Mouse (Mus musculus) adrenal gland, postnatal 25 days (tissue): ENCODE results near the gene Mcpt8. TPM values are rescaled to one million over a fixed set of nuclear protein-coding genes. Genes with fewer than 3 reads are reported as not detected.
"Not testable (repeated sequence)": the region's sequence is repeated elsewhere in the genome, so short reads cannot be mapped to it uniquely, and the experiment has no call there.

Experiments used
- DNase-seq: peaks from one replicate; pipeline ENCODE4 v3.0.0; 2021; ENCODE audit warnings: mixed read lengths
- long read RNA-seq: library from polyadenylated mRNA; stranded (forward); transcript quantifications from one replicate; pipeline ENCODE4 v2.0.0, GENCODE M21; 2021
- total RNA-seq: library from RNA; stranded (reverse); gene quantifications from 2 replicates; pipeline ENCODE4 v1.2.3, GENCODE M21; 2021

The Mcpt8 gene
- total RNA-seq, result not detected in 2 replicates
- long read RNA-seq, result 0 reads

DNA sequence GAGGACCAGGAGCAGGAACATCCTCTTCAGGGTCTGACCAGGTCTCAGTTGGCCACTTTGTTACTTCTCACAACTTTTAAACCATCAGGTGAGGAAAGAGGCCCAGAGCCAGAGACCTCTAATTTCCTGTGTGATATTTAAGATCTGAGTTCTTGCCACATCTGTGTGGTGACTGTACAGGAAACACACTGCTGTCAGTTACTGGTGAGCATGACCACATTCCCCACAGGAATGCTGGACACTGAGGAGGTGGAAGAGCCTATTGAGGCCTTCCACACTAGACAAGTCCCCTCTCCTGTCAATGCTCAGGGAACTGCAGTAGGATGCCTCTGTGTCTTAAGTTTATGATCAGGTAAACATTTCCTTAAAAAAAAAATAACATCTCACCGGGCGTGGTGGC lies at the start of gene Mcpt8:
Gene Mcpt8, minus strand, starts transcription at position 107 of the 400 bp plus-strand sequence.
- no peak for DNase-seq

DNA sequence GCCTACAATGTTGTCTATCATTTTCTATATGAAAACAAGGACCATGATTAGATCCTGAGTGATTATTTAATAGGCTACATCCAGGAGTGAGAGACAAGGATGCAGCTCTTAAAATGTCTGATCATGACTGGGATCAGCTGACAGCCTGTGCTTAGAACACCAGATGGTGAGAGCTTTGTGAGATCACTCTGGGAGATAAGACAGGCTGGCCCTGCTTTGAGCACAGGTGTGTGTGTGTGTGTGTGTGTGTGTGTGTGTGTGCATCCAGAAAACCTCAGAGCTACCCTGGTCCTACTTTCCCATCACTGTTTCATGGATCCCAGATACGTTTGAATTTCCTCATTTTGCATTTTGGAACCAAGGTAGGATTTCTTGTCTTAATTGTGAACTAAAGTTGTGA lies 48.6 kb upstream of the Mcpt8 start:
- DNase-seq, result not testable (repeated sequence)

DNA sequence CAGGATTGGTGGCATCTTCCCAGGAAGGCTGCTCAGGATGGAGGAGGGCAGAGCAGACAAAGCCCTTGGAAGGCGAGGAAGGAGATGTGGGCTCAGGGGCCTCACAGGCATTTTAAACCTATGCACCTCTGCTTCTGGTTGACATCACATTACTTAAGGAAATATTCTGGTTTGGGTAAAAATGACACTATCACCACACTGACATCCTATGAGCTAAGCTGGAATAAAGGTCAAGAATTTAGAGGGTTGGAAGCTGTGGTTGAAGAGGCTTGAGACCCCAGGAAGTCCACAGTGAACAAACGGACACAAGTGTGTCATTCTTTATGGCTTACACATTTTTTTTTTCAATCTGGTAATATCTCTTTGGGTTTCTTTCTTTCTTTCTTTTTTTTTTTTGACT lies 47.4 kb upstream of the Mcpt8 start, which contains the start of gene Gzmd:
Gene Gzmd, minus strand, starts transcription at position 101 of the 400 bp plus-strand sequence.
- DNase-seq, result not testable (repeated sequence)

DNA sequence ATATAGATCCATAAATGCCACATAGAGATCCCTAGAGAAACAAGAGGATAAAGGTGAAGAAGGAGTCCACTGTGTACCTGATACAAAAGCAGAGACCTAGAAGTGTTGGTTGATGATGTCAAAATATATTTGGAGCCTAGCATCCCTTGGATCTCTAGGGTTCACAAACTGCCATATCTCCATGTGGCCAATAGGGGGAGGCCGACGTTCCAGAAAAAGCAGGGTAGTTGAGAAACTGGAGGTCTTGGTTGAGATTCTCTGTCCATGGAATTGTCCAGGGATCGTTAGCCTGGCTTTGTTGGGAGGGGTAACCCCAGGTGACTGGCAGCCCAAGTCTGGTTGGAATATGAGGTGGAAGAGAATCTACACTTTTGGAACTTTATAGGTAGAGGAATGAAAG lies 43.3 kb upstream of the Mcpt8 start:
- DNase-seq, result no peak

DNA sequence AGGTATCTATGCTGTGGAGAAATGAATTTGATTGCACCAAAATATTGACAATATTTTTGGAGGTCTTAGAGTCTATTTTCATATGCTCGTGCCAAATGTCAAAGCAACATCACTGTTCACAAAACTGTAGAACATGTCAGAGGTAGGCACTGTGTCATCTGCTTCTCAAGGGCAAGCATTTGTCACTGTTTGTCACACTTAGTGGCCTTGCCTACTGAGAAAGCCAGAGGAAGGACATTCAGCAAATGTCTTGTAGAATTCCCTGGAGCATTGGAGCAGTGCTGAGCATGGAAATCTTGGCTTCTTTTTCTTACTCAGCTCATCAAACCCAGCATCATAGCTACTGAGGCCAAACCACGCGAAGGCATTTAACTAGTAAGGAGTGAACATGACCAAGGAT lies 38.4 kb upstream of the Mcpt8 start:
- no peak for DNase-seq

DNA sequence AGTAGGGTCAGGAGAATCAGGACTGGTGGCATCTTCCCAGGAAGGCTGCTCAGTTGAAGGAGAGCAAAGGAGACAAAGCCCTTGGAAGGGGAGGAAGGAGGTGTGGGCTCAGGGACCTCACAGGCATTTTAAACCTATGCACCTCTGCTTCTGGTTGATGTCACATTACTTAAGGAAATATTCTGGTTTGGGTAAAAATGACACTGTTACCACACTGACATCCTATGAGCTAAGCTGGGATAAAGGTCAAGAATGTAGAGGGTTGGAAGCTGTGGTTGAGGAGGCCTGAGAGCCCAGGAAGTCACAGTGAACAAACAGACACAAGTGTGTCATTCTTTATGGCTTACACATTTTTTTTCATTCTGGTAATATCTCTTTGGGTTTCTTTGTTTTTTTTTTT lies 35.5 kb upstream of the Mcpt8 start, which contains the start of gene Gzme:
Gene Gzme, minus strand, starts transcription at position 101 of the 400 bp plus-strand sequence.
- no peak for DNase-seq

DNA sequence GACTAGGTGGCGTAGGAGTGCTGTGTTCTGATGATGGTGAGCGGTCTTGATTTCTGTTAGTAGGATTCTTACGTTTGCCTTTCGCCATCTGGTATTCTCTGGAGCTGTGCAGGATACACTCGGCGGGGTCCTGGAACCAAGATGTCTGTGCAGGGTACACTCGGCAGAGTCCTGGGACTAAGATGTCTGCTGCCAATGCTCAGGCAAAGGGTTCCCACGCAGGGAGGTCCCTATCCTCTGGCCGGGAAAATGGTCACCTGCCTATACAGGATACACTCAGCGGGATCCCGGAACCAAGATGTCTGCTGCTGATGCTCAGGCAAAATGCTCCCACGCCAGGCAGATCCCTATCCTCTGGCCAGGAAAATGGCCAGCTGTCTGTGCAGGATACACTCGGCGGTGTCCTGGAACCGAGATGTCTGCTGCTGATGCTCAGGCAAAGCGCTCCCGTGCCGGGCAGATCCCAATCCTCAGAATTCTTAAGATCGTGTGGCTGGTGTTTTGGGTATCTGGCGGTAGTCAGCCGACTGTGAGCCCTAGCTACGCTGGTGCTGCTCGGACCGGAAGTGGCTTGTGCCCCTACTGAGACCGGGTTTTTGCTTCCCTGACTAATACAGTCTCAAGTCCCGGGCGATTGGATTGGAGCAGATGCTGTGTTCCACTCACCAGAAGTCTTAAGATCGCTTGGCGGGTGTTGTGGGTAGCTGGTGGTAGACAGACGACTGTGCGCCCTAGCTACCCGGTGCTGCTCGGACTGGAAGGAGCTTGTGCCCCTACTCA lies 30.6 kb upstream of the Mcpt8 start:
- not testable (repeated sequence) for DNase-seq

DNA sequence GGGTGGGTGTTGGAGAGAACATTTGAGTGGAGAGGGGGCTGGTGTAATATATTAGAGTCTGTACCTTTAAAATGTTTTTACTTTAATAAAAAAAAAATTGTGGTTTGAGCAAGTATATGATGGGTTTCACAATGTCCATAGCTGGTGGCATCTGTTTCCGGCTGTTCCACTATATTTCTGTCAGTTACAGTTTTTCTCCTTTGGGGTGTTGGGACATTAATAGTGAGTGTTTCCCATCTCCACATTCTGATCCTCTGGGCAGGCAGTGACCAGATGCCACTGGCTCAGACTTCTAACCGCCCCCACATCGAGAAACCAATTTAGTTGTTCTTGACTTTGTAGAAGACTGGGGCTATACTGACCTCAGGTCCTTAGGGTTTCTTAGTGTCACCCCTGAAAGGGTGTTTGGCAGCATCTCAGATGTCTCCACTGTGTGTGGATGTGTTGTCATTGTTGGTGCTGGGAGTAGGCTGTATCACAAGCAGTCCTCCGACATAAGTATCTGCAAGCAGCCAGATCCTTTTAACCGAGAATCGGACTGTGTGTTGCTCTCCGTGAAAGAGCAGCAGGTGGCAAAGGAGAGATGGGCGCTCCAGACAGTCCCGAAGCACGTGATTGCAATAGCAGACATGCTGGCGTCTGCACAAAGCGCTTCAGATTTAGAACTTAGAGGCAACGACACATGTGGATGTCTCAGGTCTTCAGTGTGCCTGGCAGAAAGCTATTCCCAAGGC lies 20.5 kb upstream of the Mcpt8 start:
- DNase-seq, result no peak

DNA sequence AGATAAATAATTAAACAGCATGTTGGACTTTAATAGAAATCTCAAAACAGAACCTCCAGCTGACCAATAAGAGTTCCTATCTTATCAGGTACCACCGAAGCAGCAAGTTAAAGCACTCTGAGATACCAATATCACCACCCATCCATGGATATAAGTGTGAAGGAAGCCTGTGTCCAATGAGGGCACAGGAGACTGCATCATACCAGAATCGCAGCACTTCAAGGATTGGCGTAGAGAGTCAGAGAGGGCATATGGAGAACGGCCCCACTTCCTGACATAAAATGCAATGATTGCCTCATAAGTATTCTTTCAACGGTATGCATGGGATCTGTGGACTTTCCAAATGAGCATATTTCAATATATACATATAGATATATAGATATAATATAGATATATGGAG lies 19.9 kb upstream of the Mcpt8 start:
- DNase-seq, result no peak

DNA sequence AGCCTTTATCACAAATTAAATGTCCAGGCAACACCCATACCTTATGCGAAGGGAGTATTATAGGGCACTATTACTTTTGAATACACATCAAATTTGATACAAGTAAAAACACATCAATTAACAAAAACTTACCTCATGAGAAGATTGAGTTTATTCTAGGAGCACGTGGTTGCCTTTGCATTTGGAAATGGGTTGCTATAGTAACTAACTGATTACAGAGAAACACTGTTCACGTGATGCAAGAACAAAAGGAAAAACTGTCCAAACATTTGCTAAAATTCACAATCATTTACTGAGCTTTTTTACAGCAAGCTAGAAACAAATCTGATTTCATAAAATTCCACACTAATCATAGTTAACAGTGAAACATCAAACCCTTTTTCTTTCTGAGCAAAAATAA lies 18.4 kb upstream of the Mcpt8 start:
- no peak for DNase-seq

DNA sequence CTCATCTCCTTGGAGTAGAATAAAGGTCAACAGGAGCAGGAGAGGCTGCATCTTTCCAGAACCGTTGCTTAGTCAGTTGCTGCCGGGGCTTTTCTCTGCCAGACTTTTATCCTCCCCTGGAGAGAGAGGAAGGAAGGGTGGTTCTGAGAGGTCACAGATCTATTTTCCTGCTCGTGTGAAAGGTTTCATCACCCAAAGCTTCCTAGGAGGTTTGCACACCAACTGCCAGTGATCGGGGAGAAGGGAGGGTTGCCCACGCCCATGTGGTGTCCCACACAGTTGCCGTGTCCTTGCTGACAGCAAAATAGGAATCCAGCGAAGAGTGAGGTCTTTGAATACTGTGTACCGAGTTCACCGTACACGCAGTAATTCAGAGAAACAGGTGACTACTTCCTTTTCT lies 17.3 kb upstream of the Mcpt8 start, which contains the start of gene Ctsg:
Gene Ctsg, minus strand, starts transcription at position 189 of the 400 bp plus-strand sequence.
- no peak for DNase-seq

DNA sequence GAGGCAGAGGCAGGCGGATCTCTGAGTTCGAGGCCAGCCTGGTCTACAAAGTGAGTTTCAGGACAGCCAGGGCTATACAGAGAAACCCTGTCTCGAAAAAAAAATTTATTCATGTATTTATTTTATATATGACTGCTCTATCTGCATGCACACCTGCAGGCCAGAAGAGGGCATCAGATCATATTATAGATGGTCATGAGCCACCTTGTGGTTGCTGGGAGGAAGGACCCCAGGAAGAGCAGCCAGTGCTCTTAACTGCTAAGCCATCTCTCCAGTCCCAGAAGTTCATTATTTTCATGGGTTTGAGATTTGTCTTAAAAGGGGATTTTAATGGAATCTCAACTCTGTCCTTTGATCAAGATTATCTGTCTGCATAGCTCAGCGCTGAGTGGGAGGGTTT lies 13.9 kb upstream of the Mcpt8 start:
- no peak for DNase-seq

DNA sequence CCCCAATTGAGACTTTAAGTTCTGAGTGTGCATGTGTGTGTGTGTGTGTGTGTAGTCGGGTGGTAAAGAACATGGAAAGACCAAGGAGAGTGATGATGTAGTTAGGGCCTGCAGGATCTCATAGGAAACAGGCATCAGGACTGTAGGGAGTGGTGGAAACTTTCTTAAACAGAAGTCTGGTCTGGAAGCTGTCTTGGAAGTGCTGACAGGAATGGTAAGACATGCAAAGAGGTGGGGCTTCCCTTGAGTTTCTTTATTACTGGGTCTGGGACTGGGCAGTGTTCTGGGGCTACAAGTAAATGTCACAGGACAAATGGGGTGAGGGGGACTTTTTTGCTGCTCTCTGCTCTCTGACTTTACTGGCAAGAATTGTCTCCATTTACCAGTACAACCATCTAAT lies 12.5 kb upstream of the Mcpt8 start:
- no peak for DNase-seq

DNA sequence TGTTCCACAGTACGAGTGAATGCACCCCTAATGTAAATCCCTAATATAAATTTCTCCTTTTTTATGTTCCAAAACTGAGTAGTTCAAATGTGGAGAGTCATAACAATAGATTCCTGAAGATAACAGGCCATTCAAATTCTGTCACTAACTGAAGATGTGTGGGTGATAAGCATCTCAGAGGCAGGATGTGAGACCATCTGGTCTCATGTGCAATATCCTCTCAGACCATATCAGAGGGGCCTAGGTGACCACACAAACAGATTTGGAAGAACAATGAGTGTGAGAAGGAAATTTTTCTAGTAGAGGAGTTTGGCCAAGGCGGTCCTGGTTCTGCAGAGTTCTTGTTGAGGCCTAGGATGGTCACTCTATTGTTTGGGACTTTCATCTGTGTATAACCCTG lies 8.3 kb upstream of the Mcpt8 start:
- no peak for DNase-seq

DNA sequence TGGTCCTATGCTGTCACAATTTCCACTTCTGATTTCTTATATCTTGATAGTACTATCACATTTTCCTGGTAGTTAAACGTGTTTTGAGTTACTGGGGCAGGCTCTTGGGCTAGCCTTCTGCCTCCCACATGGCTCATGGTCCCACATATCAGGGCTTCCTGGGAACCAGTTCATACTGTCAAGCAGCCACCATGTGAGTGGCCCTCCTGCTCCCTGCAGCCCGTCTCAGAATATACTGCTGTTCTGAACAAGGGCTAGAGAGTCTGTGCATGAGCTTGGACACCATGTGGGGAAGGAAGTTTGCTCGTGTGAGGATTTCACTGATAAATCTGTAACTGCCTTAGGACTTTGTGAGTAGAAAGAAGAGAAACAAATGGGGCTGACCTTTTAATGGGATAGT lies 1.6 kb upstream of the Mcpt8 start:
- no peak for DNase-seq

DNA sequence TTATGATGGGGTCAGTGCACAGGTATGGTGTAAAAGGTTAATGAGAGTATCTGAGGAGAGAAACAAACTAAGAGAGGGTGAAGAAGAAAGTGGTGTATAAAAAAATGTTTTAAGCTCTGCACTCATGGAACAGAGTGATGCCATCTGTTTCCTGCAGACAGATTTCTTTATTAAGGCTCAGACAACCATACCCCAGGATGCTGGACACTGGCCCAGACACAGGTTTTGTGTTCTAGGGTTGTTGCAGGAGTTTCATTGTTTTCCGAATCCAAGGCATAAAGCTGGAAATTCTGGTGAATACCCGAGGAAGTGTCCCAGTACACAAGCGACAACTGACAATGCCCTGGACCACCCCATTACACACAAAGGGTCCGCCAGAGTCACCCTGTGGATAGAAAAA lies 3.1 kb downstream of the Mcpt8 start:
- DNase-seq, result no peak

DNA sequence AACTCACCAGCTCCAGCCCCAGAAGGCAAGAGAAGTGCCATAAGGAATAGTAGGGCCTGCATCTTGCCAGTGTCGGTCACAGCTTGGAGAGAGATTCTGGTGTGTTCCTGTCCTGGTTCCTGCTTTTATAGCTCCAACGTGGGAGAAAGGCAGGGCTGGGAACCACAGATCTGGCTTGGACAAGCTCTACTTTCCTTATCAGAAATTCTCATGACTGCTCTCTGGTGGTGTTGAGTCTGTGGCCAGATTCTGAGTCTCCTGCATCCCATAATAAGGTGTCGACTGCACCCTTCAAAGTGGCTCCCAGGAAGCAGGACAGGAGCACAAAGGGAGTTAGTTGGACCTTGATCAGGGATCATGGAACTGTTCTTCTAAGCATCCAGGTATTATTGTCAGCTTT lies 22.9 kb downstream of the Mcpt8 start, which contains the start of gene Mcpt4:
Gene Mcpt4, minus strand, starts transcription at position 101 of the 400 bp plus-strand sequence.
- not testable (repeated sequence) for DNase-seq

DNA sequence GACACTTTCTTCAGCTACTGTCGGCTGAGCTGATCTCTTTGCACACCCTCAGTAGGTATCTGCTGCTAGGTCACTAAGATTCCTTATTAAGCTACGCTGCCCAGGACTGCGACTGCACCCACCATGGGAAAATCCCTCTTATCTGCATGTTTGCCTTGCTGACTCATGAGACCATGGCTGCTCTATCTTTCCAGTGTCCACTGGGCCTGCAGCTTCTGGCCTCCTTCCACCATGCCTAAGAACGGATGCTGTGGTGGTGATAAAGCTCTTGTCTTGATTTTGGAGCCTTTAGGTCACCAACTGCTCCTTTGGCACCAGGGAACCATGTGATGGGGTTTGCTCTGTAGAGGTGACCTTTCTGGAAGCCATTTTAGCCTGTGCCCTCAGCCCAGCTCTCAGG lies 27.4 kb downstream of the Mcpt8 start:
- DNase-seq, result no peak

DNA sequence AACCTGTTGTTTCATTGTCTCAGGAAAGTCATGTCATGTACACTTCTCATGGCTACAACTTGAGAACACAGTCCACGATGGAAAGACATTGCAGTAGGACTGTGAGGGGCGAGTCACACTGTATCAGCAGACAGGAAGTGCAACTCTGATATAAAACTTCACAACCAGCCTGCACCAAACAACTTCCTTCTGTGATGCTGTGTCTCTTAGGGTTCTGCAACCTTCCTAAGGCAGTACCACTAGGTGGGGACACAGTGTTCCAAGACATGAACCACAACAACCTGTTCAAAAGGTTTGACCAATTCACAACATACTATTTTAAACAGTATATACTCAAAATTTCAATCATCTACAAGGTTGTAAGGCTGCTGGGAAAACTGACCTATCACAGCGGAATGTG lies 29.7 kb downstream of the Mcpt8 start:
- DNase-seq, result no peak

DNA sequence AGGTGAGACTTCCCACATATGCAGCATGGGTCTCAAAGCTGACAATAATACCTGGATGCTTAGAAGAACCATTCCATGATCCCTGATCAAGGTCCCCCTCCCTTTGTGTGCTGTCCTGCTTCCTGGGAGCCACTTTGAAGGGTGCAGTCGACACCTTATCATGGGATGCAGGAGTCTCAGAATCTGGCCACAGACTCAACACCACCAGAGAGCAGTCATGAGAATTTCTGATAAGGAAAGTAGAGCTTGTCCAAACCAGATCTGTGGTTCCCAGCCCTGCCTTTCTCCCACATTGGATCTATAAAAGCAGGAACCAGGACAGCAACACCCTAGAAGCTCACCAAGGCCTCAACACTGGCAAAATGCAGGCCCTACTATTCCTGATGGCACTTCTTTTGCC lies 43.3 kb downstream of the Mcpt8 start, which contains the start of gene Mcpt2:
Gene Mcpt2, plus strand, starts transcription at position 250 of the 400 bp plus-strand sequence.
- not testable (repeated sequence) for DNase-seq

DNA sequence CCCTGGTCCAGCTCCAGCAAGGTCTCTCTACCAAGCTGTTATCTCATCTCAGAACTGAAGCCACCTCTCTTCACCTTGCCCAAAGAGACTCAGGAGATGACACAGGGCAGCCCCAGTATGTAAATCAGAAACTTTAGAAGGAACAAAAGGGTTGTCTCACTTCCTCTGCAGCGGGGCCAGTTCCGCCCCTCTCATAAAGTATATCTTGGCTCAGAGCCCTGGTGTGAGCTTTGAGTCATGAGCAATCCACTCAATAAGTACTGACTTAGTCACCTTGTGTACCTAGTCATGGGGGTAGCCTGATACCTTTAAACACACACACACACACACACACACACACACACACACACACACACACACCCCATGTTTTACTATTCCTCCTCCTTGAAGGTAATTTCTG lies 50.6 kb downstream of the Mcpt8 start:
- no peak for DNase-seq
